Mouse (Mus musculus): ENCODE measurements at regions not wholly inside any gene's neighbourhood (a gene's known extent, or its start where the extent isn't known, plus 50 kb on each side); places are given as distances from the start of the nearest gene placed in this dataset.
"Not testable (repeated sequence)": the region's sequence is repeated elsewhere in the genome, so short reads cannot be mapped to it uniquely, and the experiment has no call there.

DNA sequence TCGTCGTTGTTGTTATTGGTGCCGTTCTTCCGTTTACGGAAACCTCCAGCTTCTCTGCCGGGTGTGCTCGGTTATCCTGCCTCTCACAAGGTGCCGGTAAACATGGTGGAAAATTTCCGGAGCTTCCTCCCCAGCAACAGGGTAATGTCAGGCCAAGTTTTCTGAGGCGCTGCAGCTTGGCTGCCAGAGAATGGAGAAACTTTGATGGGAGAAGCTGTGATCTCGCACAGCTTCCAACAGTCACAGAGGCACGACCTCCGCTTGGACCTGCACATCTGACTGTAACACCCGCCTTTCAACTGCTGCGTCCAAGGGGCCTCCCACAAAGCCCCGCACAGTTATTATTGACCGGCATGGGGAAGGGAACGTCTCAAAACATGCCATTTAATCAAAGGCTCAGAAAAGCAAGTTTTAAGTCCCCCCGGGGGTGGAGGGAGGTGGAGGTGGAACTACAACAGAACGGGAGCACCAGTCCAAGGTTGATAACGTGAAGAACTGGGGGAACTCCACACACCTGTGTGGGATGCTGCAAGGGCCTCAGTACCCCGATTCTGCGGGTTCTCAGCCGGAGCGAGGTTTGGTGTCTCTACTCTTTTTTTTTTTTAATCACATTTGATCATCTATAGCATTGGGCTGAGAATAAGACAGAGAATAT is 299.1 kb downstream of the Vrk1 start:
- DNase-seq (ENCODE audit: low read depth) = no peak

- DNase-seq (ENCODE audit: low read depth) = no peak
These were observed 300.1 kb downstream of the Vrk1 start for GRCm38 (mm10) chr12:106310171-106310570.

DNA sequence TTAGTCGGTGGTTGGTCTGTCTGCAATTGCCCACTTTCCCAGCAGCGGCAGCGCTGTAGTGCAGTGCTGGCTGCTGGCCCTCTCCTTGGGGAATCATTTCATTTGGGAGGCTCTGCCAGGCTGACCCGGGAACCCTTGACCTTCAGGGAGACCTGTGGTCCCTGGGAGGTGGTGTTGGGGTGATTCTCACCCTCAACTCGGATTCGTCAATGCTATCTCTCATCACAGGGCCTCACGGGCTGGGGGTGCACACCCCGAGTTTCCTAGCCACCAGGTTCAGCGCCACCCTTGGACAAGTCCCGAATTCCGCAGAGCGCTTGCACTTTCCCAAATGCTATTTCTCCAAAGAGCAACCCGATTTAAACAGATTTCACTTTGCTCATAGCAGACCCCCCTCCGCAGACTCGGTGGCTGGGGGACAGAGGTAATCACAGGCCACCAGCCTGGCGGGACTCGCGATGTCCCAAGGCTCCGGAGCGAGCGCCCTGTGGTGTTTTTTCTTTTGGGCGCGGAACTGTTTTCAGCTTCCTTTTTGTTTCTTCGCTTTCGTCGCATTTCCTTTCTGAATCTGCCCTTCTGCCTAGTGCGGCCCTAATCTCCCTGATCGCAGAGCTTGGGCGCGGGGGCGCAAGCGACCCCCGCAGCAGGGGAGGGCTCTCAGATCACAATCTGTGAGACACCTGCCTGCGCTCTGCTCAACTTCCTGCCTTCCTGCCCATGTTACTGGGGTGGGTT is 300.7 kb downstream of the Vrk1 start:
- no peak for DNase-seq (ENCODE audit: low read depth)

DNA sequence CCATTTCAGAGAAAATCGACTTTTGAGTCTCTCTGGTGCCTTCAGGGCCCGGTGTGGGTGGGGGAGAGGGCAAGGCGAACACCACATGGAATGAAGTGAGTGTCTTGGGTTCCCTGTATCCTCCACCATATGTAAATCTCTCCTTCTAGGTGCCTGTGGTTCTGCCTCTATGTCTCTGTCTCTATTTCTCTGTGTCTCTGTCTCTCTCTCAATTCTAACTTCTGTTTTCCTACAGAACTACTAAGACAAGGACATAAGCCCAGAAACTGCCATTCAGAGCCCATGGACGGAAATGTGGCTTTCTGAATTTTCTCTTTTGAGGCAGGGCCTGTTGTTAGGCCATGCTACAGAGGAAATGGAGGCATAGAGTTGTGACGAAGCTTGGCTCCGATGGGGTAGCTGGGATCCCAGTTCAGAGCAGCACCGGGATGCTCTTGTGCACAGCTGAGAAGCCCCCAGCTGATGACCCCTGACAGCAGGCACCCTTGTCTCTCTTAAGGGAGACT is 301.3 kb downstream of the Vrk1 start:
- DNase-seq (ENCODE audit: low read depth) = no peak

DNA sequence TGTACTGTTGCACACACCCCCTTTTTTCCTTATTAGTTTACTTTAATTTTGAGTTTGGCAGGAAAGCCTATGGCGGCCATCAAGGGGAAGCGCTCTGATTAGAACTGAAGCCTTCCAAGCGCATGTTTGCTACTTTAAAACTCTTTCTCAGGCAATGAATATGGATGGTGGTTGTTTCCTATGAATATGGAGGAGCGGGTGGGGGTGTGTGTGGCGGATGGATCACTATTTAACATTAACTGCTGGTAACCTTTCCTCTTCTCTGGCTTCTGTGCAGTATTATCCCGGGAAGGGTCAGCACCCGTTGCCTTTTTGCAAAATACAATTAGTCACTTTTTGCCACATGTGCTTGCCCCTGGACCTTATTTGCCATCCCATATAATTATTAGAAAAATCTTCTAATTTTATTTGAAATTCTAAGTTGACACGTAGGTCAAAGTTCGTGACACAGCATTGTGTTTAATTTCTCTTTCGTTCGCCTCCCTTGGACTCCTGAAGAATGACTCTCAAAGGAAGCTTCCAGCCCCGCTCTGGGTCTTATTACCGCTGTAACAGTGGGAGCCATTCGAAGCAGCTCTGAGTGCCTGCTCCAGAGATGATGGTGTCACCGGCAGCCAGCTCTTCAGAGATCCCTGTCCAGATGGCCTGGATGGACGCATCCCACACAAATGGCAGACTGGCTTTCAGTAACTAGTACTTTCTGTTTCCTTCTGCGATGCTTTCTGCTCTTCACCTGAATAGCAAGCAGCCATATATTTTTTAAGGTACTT is 302.0 kb downstream of the Vrk1 start:
- DNase-seq (ENCODE audit: low read depth) = no peak

DNA sequence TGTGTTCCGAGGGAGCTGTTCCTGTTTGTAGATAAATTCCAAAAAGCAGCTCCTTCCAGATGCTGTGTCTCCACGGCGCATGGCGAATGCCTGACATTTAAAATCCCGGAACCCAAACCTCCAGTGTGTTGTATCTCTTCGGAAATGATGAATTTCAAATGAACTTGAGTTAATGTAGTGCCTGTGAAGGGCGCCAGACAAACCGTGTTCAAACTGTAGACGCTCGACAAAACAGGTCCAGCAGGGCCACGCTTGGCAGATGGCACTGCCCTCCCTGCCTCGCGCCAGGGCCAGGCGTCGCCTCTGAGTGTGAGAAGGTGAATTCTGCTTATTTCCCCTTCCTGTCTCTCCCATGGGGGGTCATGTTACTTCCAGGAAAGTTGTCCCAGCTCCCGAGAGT is 307.7 kb downstream of the Vrk1 start:
- no peak for DNase-seq (ENCODE audit: low read depth)

DNA sequence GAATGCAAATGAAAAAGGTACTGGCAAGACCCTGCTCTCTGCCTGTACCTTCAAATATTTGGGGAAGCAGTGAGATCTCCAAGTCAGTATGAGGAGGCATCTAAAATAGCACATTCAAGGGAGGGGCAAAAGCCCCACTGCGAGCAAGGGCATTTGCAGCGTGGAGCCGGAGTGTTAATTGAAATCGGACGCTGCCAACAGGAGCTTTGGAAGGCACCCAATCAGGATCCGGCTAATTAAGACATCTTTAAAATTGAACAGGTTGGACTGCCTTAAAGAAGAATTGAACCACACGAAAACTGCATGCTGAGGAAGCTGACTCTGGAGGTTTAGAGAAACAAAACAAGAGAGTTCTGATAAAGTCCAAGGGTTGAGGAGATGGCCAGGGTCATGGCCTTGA is 311.5 kb downstream of the Vrk1 start:
- DNase-seq (ENCODE audit: low read depth) = no peak

- no peak for DNase-seq (ENCODE audit: low read depth)
These were observed 316.6 kb downstream of the Vrk1 start for GRCm38 (mm10) chr12:106326611-106327010.

GRCm38 (mm10) chr12:106327351-106327750 is 317.3 kb downstream of the Vrk1 start:
- no peak for DNase-seq (ENCODE audit: low read depth)

DNA sequence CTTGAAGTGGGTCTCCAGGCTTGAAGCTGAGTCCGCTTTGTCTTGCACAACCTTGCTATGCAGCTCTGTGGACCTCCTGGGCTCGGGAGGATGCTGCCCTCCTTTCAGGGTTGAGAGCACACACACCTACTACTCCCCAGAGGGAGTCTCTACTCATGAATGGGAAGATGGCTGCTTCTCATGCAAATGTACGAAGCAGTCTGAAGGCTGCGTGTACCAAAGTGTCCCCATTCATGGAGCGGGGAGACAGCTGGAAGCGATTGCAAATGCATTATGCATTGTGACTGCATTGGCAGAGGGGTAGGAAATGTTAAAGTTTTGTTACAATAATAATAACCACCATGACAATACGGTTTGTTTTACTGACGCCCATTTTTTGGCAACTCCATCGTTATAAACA is 347.8 kb downstream of the Vrk1 start:
- no peak for DNase-seq (ENCODE audit: low read depth)

GRCm38 (mm10) chr12:106361646-106362045 is 351.6 kb downstream of the Vrk1 start:
- not testable (repeated sequence) for DNase-seq (ENCODE audit: low read depth)

DNA sequence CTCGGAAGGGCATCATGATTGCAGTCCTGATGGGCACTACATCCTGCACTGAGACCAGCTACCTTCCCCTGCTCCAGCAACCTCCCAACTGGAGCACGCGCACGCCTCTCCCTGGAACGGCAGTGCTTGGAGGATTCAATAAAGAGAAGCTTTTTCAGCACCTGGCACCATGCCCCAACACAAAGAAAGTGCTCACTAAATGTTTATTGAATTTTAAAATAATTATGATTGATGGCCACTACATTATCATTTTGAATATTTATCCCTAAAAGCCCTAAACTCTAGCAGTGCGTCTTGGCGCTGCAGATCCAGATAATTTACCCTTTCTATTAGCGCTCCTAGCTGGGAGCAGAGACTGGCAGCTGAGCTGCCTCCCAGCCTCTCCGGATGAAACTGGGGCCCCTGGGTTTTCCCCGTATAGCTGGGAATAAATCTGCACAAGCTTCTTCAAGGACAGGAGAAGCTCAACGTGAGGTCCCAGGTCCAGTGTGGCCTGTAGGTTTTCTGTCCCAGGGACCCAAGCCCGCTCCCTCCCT is 364.9 kb downstream of the Vrk1 start:
- no peak for DNase-seq (ENCODE audit: low read depth)

DNA sequence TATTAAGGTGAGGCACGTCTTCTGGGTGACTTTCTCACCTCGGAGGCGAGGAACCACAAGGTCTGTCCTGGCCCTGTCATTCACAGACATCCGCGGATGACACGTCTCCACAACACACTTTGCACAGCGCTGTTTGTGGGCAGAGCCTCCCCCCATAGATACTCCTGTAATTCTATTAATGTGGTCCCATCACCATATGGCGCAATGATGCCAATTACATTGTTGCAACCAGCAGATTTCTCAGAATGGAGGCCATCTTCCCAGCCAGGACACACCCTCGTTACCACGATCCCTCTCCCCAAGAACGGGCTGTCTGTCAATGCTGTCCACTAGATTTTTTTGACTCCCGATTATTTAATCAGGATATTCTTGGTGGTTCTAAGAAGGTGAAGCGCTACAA is 365.9 kb downstream of the Vrk1 start:
- DNase-seq (ENCODE audit: low read depth) = no peak

- DNase-seq (ENCODE audit: low read depth) = no peak
These were observed 366.8 kb downstream of the Vrk1 start for GRCm38 (mm10) chr12:106376783-106377182.

DNA sequence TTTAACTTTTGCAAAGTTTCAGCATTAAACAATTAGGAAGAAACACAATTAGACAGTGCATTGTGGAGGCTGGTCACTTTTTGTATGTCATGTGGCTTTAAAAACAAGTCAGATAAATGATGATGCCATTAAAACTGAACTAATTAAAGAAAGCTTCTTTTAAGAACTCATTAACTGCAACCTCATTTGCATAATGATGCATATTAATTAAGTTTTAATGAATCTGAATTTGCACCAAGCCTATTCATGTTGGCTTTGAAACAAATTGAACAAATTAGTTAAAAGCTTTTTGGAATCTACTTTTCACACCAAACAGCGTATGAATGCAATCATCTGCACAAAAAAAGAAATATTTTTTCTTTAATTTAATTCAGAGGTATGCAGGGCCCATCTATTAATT is 367.3 kb downstream of the Vrk1 start:
- no peak for DNase-seq (ENCODE audit: low read depth)

DNA sequence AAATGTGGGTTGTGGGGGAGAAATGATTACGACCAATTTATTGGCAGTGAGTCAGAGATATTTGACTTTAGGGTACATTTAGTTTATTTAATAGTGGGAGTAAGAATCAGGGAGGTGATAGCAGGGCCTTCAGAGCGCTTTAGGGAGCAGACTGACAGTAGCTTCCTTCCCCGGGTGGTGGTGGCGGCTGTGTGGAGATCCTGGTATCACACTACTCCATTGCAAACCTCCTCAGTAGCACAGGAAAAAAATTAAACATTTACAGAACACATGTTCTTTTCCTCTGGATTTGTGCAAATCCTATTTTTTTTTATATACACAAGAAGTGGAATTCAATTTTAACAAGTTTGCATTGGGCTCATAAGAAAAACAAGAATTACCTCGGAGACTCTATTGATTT is 367.7 kb downstream of the Vrk1 start:
- DNase-seq (ENCODE audit: low read depth) = no peak

DNA sequence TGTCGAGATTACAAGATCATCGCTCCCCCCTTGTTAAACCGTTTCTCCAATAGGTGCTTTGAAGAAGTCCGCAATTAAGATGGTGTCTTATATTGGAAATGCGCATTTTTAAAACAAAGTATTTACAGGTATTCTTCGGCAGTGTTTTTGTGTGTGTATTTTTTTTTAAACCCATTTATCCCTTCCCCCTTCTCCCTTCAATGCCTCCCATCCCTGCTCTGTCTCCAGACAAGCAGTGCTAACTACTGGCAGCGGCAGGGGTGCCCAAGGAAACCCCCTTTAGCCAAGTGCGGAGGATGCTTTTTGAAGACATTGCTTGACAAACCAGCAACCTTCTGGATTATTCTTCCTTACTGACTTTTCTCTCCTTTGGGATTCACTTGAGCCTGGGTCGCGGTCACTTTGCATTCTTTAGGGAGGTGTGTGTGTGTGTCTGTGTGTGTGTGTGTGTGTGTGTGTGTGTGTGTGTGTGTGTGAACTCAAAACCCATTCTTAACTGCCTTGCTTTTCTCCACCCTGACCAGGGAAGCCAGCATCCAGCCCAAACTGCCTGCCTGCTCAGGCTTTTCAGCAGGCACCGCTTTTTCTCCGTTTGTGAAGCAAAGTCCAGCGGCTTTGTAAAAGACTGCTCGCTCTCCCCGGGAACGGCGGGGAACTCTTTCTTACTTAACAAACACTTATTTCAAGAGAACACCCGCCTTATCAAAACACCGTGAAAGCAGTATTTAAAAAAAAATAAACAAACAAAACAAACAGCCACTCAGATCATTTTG is 368.5 kb downstream of the Vrk1 start:
- no peak for DNase-seq (ENCODE audit: low read depth)

GRCm38 (mm10) chr12:106379151-106379594 is 369.1 kb downstream of the Vrk1 start:
- no peak for DNase-seq (ENCODE audit: low read depth)

DNA sequence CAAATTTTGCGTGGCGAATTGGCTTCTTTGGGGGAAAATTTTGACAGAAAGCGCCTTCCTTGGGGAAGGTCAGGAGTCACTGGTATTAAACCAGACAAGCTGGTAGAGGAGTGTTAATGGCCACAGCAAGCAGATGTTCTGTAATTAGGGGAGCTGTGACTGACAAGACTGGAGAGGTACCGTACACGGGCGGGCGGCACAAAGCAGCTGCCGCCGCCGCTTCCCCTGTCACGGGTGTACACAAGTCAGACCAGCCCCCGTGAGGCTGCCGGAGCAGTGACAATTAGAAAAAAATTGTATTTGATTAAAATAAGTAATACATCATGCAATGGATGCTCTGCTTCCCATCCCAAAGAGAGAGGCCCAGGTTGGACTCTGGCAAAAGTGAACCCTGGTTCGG is 369.8 kb downstream of the Vrk1 start:
- DNase-seq (ENCODE audit: low read depth) = no peak

DNA sequence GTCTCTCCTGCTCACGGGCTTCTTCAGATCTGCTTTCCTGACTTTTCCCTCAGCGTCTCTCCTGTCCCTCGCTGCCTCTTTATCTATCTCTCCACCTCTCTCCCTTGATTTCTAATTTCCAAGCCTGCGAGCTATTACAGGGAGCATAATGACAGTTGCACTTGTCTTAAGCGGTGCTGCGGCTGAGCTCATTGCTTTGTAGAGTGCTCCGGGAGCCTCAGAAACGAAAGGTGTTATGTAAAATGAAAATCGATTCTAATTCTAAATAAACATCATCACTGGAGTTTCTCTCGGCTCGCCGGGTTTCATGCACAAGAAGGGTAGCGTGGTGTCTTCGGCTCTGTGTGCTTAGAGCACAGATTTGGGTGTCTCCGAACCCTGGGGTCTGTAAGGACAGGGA is 371.8 kb downstream of the Vrk1 start:
- DNase-seq (ENCODE audit: low read depth) = no peak

DNA sequence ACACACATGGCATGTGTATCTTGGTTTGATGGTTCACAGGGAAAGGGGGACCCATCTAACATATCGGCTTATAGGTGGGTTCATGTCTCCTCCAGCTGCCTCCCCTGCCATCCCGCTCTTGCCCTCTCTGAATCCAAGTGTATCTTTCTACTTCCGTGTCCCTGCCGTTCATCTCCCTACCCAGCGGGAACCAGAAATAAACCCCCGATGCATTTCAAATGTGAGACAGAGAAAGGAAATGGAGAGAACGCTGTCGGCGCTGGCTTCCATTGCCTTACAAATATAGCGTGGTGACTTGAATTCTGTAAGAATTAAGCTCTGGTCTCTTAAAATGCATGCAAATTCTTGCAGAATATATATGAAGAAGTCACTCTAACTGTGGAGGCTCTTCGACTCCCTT is 379.2 kb downstream of the Vrk1 start:
- DNase-seq (ENCODE audit: low read depth) = no peak

- DNase-seq (ENCODE audit: low read depth) = no peak
These were observed 382.3 kb downstream of the Vrk1 start for GRCm38 (mm10) chr12:106392316-106392715.

Data from NIH3T3 (cell line).